Mouse (Mus musculus) hindbrain, embryonic 11.5 days (tissue): ENCODE measurements at regions not wholly inside any gene's neighbourhood (a gene's known extent, or its start where the extent isn't known, plus 50 kb on each side); places are given as distances from the start of the nearest gene placed in this dataset.
"Not testable (repeated sequence)": the region's sequence is repeated elsewhere in the genome, so short reads cannot be mapped to it uniquely, and the experiment has no call there.

Experiments
- ATAC-seq: fragments of 200-750 bp; cut with Nextera tagmentation; 2 replicates; pipeline ENCODE4 v1.8.0; 2017; ENCODE audit warnings: mild to moderate bottlenecking, moderate TSS enrichment, moderate library complexity; ENCODE audit not compliant: low FRiP score
- DNase-seq: peaks from one replicate; pipeline ENCODE4 v3.0.0-alpha.2; 2015; ENCODE audit warnings: low spot score
- H3K27ac ChIP-seq: fragments of 300-500 bp; sonication (generic); 2 replicates; pipeline ENCODE4 v1.5.1; 2014; ENCODE audit warnings: mild to moderate bottlenecking, low read depth, low read length
- H3K27me3 ChIP-seq: fragments of 300-500 bp; sonication (generic); 2 replicates; pipeline ENCODE4 v1.6.1; 2014; ENCODE audit warnings: mild to moderate bottlenecking, low read length, moderate library complexity, mixed read lengths; ENCODE audit not compliant: control insufficient read depth, insufficient read depth
- H3K36me3 ChIP-seq: fragments of 300-500 bp; sonication (generic); 2 replicates; pipeline ENCODE4 v1.6.1; 2014; ENCODE audit warnings: mild to moderate bottlenecking, low read length, moderate library complexity, mixed read lengths; ENCODE audit not compliant: control insufficient read depth, insufficient read depth
- H3K4me1 ChIP-seq: fragments of 300-500 bp; sonication (generic); replicated peaks from 2 replicates; pipeline ENCODE4 v1.6.1; 2014; ENCODE audit warnings: low read length, mixed read lengths; ENCODE audit not compliant: control insufficient read depth, insufficient read depth
- H3K4me2 ChIP-seq: fragments of 300-500 bp; sonication (generic); replicated peaks from 2 replicates; pipeline ENCODE4 v1.6.1; 2014; ENCODE audit warnings: mild to moderate bottlenecking, low read depth, low read length
- H3K4me3 ChIP-seq: fragments of 300-500 bp; sonication (generic); 2 replicates; pipeline ENCODE4 v1.5.1; 2014; ENCODE audit warnings: low read depth, low read length
- H3K9ac ChIP-seq: fragments of 300-500 bp; sonication (generic); 2 replicates; pipeline ENCODE4 v1.6.1; 2014; ENCODE audit warnings: low read depth, low read length
- H3K9me3 ChIP-seq: fragments of 300-500 bp; sonication (generic); 2 replicates; pipeline ENCODE4 v1.6.1; 2016; ENCODE audit warnings: low read length; ENCODE audit not compliant: control insufficient read depth
- WGBS: fragments of 180-500 bp; shearing (Covaris S2); extraction: QIAGEN DNeasy Blood & Tissue Kit; methylation state at CpG from one replicate; pipeline ENCODE4 v1.1.7; 2014; 5-methylcytosine and 5-hydroxymethylcytosine counted together

GRCm38 (mm10) chr1:59417962-59418361 lies 64.3 kb upstream of the Fzd7 start:
- no peak overlapping the region for H3K4me2 ChIP-seq
- no peak for ATAC-seq
- WGBS, result 58% methylated on average over 3 of the region's 3 CpGs
- no peak overlapping the region for H3K4me3 ChIP-seq
- no peak overlapping the region for H3K27ac ChIP-seq
- 0 out of 2 replicates have a peak, but pooled peaks cover 4% of the 10 kb centered on the region for H3K4me1 ChIP-seq
- no peaks in the 10 kb centered on the region for H3K9me3 ChIP-seq
- H3K36me3 ChIP-seq, result no peaks in the 10 kb centered on the region
- no peak overlapping the region for H3K9ac ChIP-seq
- no peak for DNase-seq
- no peaks in the 10 kb centered on the region for H3K27me3 ChIP-seq

DNA sequence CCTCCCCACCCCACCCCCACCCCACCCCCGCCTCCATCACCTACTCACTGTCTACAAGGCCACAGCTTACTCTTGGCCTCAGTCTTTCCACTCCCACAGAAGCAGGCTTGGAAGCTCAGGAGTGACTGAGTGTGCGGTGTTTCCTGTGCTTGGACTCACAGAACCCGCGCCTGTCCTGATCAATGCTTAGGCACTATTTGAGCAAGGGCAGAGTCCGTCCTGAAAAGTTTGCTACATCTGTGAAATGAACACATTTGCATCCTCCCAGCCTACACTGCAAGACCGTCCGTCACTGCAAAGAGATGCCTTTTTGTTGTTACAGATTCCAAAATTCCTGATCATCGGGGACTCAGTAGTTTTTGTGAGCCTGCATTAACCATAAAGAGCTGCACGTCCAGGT lies 63.5 kb upstream of the Fzd7 start:
- no peaks in the 10 kb centered on the region for H3K27me3 ChIP-seq
- H3K9ac ChIP-seq, result no peak overlapping the region
- H3K27ac ChIP-seq, result no peak overlapping the region
- H3K4me1 ChIP-seq, result 0 out of 2 replicates have a peak, but pooled peaks cover 8% of the 10 kb centered on the region
- no peaks in the 10 kb centered on the region for H3K9me3 ChIP-seq
- no peak overlapping the region for H3K4me3 ChIP-seq
- H3K36me3 ChIP-seq, result no peaks in the 10 kb centered on the region
- WGBS, result 87% methylated on average over 9 of the region's 9 CpGs
- no peak overlapping the region for H3K4me2 ChIP-seq
- ATAC-seq, result no peak
- no peak for DNase-seq

DNA sequence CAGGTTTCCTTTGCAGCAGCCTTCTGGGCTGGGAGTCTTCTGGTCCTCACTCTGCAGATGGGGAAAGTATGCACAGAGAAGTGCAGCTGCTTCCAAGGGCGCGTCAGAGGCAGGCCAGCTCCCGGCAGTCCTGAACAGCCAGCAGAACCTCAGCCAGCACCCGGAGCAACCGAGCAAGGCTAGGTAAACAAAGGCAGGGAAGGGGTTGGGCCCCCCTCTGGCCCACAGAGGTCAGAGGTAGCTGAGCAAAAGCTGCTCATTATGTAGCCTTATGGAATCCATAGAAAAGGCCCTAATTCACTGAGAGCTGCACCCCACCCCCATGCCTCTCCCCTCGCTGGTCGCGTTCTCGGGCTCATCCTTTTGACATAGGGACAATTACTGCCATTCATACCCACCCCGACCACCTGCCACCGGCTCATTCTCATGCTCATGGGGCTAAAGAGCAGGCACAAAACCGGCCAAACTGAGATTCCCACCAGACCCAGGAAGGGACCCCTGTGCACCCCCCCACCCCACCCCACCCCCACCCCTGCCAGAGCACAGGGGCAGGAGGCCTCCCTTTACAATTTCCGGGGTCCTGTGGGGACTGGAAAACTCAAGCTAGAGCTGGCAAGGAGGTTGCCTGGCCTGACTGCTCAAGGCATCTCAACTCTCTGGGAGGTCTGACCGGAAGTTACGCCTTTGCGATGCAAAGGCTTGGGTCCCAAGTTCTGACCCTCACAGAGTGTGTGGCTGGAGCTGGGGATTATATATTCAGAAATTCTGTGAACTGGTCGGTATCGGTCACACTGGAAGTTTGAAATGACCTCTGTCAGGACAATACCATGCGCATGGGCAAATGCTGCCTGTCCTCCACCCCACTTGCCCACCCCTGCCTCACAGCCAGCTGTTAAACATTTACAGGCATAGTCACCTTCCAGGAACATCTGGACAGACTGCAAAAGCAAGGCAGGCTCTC lies 59.0 kb upstream of the Fzd7 start:
- H3K9me3 ChIP-seq, result no peaks in the 10 kb centered on the region
- no peaks in the 10 kb centered on the region for H3K36me3 ChIP-seq
- H3K27ac ChIP-seq, result peak overlapping the region; percentile 67
- H3K4me3 ChIP-seq, result no peak overlapping the region
- H3K4me1 ChIP-seq, result 0 out of 2 replicates have a peak, but pooled peaks cover 6% of the 10 kb centered on the region
- H3K9ac ChIP-seq, result no peak overlapping the region
- no peaks in the 10 kb centered on the region for H3K27me3 ChIP-seq
- ATAC-seq (peak; percentile 87), DNase-seq (peak; percentile 65)
- peak overlapping the region; percentile 19; the same call in 1 of the 2 replicates for H3K4me2 ChIP-seq
- 10% methylated on average over 19 of the region's 19 CpGs for WGBS

DNA sequence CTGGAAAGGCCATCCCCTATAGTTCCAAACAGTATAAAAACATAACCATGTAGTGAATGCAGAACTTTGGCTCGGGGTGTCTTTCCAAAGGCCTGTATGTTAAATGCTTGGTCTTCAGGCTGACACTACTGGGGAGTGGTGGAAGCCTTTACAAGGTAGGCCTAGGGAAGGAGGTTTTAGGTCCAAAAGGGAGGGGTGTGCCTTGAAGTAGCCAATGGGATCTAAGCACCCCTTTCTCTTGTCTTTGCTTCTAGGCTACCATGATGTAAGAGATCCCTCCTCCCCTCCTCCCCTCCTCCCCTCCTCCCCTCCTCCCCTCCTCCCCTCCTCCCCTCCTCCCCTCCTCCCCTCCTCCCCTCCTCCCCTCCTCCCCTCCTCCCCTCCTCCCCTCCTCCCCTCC lies 56.5 kb upstream of the Fzd7 start:
- H3K4me3 ChIP-seq, H3K36me3 ChIP-seq, H3K4me2 ChIP-seq, H3K9me3 ChIP-seq, ATAC-seq, H3K9ac ChIP-seq, H3K27ac ChIP-seq, DNase-seq, H3K27me3 ChIP-seq, H3K4me1 ChIP-seq: not testable (repeated sequence)
- WGBS, result 82% methylated on average over 1 of the region's 1 CpGs

DNA sequence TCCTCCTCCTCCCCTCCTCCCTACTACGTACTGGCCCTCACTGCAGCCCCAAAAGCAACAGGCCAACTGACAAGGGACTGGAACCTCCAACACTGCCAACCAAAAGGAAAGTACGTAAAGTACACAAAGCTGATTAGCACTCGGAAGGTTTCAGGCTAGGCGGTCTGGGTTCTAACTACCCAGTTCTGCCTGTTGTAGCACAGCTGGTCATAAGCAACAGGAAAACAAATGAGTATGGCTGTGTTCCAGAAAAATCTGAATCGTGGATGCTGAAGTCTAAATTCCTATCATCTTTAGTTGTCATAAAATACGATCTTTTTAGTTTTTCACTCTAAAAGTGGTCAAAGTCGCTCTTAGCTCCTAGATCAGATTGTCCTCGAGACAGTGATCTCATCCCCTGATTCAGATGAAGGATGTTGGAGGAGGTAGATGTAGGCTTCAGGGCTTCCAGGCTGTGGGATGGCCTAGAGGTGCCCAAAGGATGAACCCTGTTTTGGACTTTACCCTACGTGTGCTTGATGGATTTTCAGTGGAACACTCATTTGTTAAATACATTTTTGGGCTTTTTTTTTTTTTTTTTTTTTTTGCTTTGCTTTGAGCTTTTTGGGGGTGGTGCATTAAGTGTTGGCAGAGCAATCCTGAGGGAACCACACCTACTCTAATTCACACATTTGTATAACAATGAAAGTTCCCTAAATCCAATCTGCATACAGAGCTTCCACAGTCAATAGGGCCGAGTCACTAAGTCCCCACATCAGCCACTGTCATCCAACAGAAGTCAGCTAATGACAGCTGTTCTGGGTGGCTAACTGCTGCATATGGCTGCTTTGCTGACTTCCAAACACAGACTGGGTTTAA lies 55.6 kb upstream of the Fzd7 start:
- H3K9me3 ChIP-seq, result no peaks in the 10 kb centered on the region
- 70% methylated on average over 9 of the region's 10 CpGs for WGBS
- no peak for DNase-seq
- H3K9ac ChIP-seq, result no peak overlapping the region
- H3K4me3 ChIP-seq, result no peak overlapping the region
- no peaks in the 10 kb centered on the region for H3K27me3 ChIP-seq
- no peak overlapping the region for H3K4me2 ChIP-seq
- no peaks in the 10 kb centered on the region for H3K36me3 ChIP-seq
- ATAC-seq, result no peak
- H3K4me1 ChIP-seq, result 0 out of 2 replicates have a peak, but pooled peaks cover 6% of the 10 kb centered on the region
- H3K27ac ChIP-seq, result no peak overlapping the region

DNA sequence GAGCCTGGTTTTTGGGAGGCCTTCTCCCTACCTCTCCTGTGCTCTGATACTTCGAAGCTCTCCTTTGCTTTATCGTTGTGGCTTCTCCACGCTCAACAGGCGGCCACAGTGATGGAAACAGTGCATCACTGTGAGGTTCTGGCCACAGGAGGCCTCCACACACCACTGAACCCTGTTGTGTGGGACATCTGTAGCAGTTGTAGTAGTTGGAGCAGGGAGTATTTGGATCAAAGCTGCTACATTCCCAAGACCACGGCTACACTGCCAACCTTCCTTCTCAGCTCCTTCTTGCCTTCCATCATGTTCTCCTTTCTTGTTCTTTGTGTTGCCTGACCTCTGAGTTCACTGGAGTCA lies 55.0 kb upstream of the Fzd7 start:
- H3K4me1 ChIP-seq, result 0 out of 2 replicates have a peak, but pooled peaks cover 6% of the 10 kb centered on the region
- WGBS, result 44% methylated on average over 5 of the region's 5 CpGs
- H3K4me2 ChIP-seq, result no peak overlapping the region; the same call in 1 of the 2 replicates
- no peaks in the 10 kb centered on the region for H3K36me3 ChIP-seq
- no peak overlapping the region for H3K4me3 ChIP-seq
- no peak overlapping the region for H3K9ac ChIP-seq
- no peak for ATAC-seq
- DNase-seq, result no peak
- H3K27ac ChIP-seq, result no peak overlapping the region
- H3K27me3 ChIP-seq, result no peaks in the 10 kb centered on the region
- H3K9me3 ChIP-seq, result no peaks in the 10 kb centered on the region

- Histone ChIP-seq H3K4me3 (no peak overlapping the region), H3K9me3 (no peaks in the 10 kb centered on the region), H3K4me2 (no peak overlapping the region), H3K27ac (no peak overlapping the region), H3K27me3 (no peaks in the 10 kb centered on the region), H3K4me1 (no peaks in the 10 kb centered on the region), H3K36me3 (no peaks in the 10 kb centered on the region), H3K9ac (no peak overlapping the region)
- ATAC-seq (no peak), DNase-seq (no peak)
- 91% methylated on average over 4 of the region's 4 CpGs for WGBS
Observed at GRCm38 (mm10) chr1:59429289-59429688, 52.9 kb upstream of the Fzd7 start.

GRCm38 (mm10) chr1:59430234-59430633 lies 52.0 kb upstream of the Fzd7 start:
- no peak overlapping the region for H3K9ac ChIP-seq
- no peak overlapping the region for H3K4me3 ChIP-seq
- H3K4me1 ChIP-seq, result no peaks in the 10 kb centered on the region
- H3K27me3 ChIP-seq, result no peaks in the 10 kb centered on the region
- H3K27ac ChIP-seq, result no peak overlapping the region
- no peaks in the 10 kb centered on the region for H3K9me3 ChIP-seq
- 90% methylated on average over 3 of the region's 3 CpGs for WGBS
- DNase-seq (no peak), ATAC-seq (no peak)
- no peak overlapping the region for H3K4me2 ChIP-seq
- no peaks in the 10 kb centered on the region for H3K36me3 ChIP-seq
